17 mouse cellular contexts compared by ENCODE assay signal in genomic region chr6:90541367-90541772, GRCm38 (mm10). TPM values are rescaled to one million over a fixed set of nuclear protein-coding genes. Genes with fewer than 3 reads are reported as not detected.
DNase-seq lines count a peak whose midpoint lies in the region; ATAC-seq and TF ChIP-seq lines count a peak whose summit lies in the region.
"Had no signal": no experiment of that assay in that cellular context is flagged by ENCODE, and none has a peak within 500 bp of the region (broad histone marks: within the 10 kb centered on the region; RNA-seq: fewer than 3 reads in every experiment).

No protein-coding gene starts in this region.

- H3K27me3 ChIP-seq in neural tube, embryonic 11.5 days (ENCODE audit: control insufficient read depth, insufficient read depth, low read length): no peaks in the 10 kb centered on the region
- no peaks in the 10 kb centered on the region for H3K27me3 ChIP-seq in forebrain, postnatal 0 days (ENCODE audit: insufficient read depth, low read length)
- no peaks in the 10 kb centered on the region for H3K27me3 ChIP-seq in midbrain, embryonic 11.5 days (ENCODE audit: control insufficient read depth, insufficient read depth, low read length)
- 0 out of 2 replicates have a peak, but pooled peaks cover 2% of the 10 kb centered on the region for H3K27me3 ChIP-seq in neural tube, embryonic 15.5 days (replicated peaks)
- H3K27me3 ChIP-seq: liver, embryonic 13.5 days; stomach, embryonic 15.5 days had no signal

- H3K36me3 ChIP-seq in neural tube, embryonic 11.5 days (ENCODE audit: control insufficient read depth, insufficient read depth, low read length): no peaks in the 10 kb centered on the region
- no peaks in the 10 kb centered on the region for H3K36me3 ChIP-seq in forebrain, postnatal 0 days (ENCODE audit: insufficient read depth)
- H3K36me3 ChIP-seq in midbrain, embryonic 11.5 days (ENCODE audit: control insufficient read depth, insufficient read depth, low read length): no peaks in the 10 kb centered on the region
- H3K36me3 ChIP-seq in neural tube, embryonic 15.5 days: no peaks in the 10 kb centered on the region
- H3K36me3 ChIP-seq: G1E; heart, embryonic 10.5 days; liver, embryonic 13.5 days; stomach, embryonic 15.5 days had no signal

- H3K27ac ChIP-seq in neural tube, embryonic 11.5 days (ENCODE audit: low read depth, low read length): no peak overlapping the region; the same call in 1 of the 2 replicates
- H3K27ac ChIP-seq in forebrain, postnatal 0 days (ENCODE audit: low read depth, low read length): peak overlapping the region; percentile 67
- H3K27ac ChIP-seq in midbrain, embryonic 11.5 days (ENCODE audit: low read depth, low read length): peak overlapping the region; percentile 82
- H3K27ac ChIP-seq in neural tube, embryonic 15.5 days (replicated peaks): peak overlapping the region; percentile 81
- H3K27ac ChIP-seq: heart, embryonic 10.5 days; liver, embryonic 13.5 days; stomach, embryonic 15.5 days had no signal

- 45% methylated on average over 5 of the region's 5 CpGs for WGBS in neural tube, embryonic 11.5 days
- 21% methylated on average over 5 of the region's 5 CpGs for WGBS in forebrain, postnatal 0 days
- WGBS in midbrain, embryonic 11.5 days: 17% methylated on average over 5 of the region's 5 CpGs
- 19% methylated on average over 5 of the region's 5 CpGs for WGBS in neural tube, embryonic 15.5 days

- no peaks in the 10 kb centered on the region for H3K9me3 ChIP-seq in neural tube, embryonic 11.5 days (ENCODE audit: control insufficient read depth, low read length)
- H3K9me3 ChIP-seq in forebrain, postnatal 0 days (ENCODE audit: low read length): no peaks in the 10 kb centered on the region
- H3K9me3 ChIP-seq in midbrain, embryonic 11.5 days (ENCODE audit: control insufficient read depth, low read length): no peaks in the 10 kb centered on the region
- no peaks in the 10 kb centered on the region for H3K9me3 ChIP-seq in neural tube, embryonic 15.5 days (replicated peaks)
- H3K9me3 ChIP-seq: G1E; heart, embryonic 10.5 days; liver, embryonic 13.5 days; stomach, embryonic 15.5 days had no signal

- DNase-seq in neural tube, embryonic 11.5 days (ENCODE audit: low spot score): peak; percentile 13
- DNase-seq in neural tube, embryonic 10.5 days (ENCODE audit: extremely low spot score, low spot score): no peak
- peak; percentile 59 for DNase-seq in forebrain, postnatal 0 days
- DNase-seq in midbrain, embryonic 11.5 days (ENCODE audit: low spot score, missing footprints): peak; percentile 85
- no peak for DNase-seq in retina, embryonic 14.5 days (ENCODE audit: low spot score)
- DNase-seq in adrenal gland, postnatal 14 days: no peak
- DNase-seq in layer of hippocampus, adult 8-10 months (ENCODE audit: low spot score in 2 of 2): no peak
- DNase-seq: adrenal gland, postnatal 10 days; heart, postnatal 36 days; kidney, adult 2 months; liver, embryonic 13.5 days; lung, postnatal 10 days; thymus, postnatal 14 days had no signal

- H3K9ac ChIP-seq in neural tube, embryonic 11.5 days (ENCODE audit: low read length): no peak overlapping the region
- H3K9ac ChIP-seq in forebrain, postnatal 0 days: no peak overlapping the region
- no peak overlapping the region; the same call in 1 of the 2 replicates for H3K9ac ChIP-seq in midbrain, embryonic 11.5 days (ENCODE audit: low read length)
- no peak overlapping the region for H3K9ac ChIP-seq in neural tube, embryonic 15.5 days (replicated peaks)
- H3K9ac ChIP-seq: liver, embryonic 13.5 days; stomach, embryonic 15.5 days had no signal

- H3K4me3 ChIP-seq in neural tube, embryonic 11.5 days (ENCODE audit: low read depth, low read length): no peak overlapping the region
- H3K4me3 ChIP-seq in forebrain, postnatal 0 days (ENCODE audit: low read depth, low read length): no peak overlapping the region
- no peak overlapping the region for H3K4me3 ChIP-seq in midbrain, embryonic 11.5 days (ENCODE audit: low read depth, low read length)
- H3K4me3 ChIP-seq in neural tube, embryonic 15.5 days (replicated peaks): no peak overlapping the region
- H3K4me3 ChIP-seq: heart, embryonic 10.5 days; liver, embryonic 13.5 days; stomach, embryonic 15.5 days had no signal

- H3K4me2 ChIP-seq in neural tube, embryonic 11.5 days (ENCODE audit: low read depth): no peak overlapping the region
- no peak overlapping the region for H3K4me2 ChIP-seq in forebrain, postnatal 0 days (ENCODE audit: low read depth)
- H3K4me2 ChIP-seq in midbrain, embryonic 11.5 days: no peak overlapping the region
- no peak overlapping the region for H3K4me2 ChIP-seq in neural tube, embryonic 15.5 days
- H3K4me2 ChIP-seq: liver, embryonic 13.5 days; stomach, embryonic 15.5 days had no signal

- peak; percentile 48 for ATAC-seq in neural tube, embryonic 11.5 days (ENCODE audit: insufficient read depth, low FRiP score, low TSS enrichment)
- ATAC-seq in forebrain, postnatal 0 days: peak; percentile 84
- peak; percentile 76 for ATAC-seq in midbrain, embryonic 11.5 days (ENCODE audit: low FRiP score)
- peak; percentile 81 for ATAC-seq in neural tube, embryonic 15.5 days (ENCODE audit: low FRiP score)

- TF ChIP-seq CTCF in forebrain, postnatal 0 days (IDR thresholded peaks at IDR 0.05; ENCODE audit: low read depth): no peak

- H3K4me1 ChIP-seq in neural tube, embryonic 11.5 days (ENCODE audit: control insufficient read depth, insufficient read depth, low read length): no peaks in the 10 kb centered on the region
- H3K4me1 ChIP-seq in forebrain, postnatal 0 days (ENCODE audit: insufficient read depth): no peaks in the 10 kb centered on the region
- H3K4me1 ChIP-seq in midbrain, embryonic 11.5 days (ENCODE audit: control insufficient read depth, insufficient read depth, low read length): peaks cover 16% of the 10 kb centered on the region
- no peaks in the 10 kb centered on the region for H3K4me1 ChIP-seq in neural tube, embryonic 15.5 days
- H3K4me1 ChIP-seq: heart, embryonic 10.5 days; liver, embryonic 13.5 days; stomach, embryonic 15.5 days had no signal

RNA-seq across cellular contexts. Expression of gene Aldh1l1, which starts 55.1 kb away (rescaled TPM):
- polyA plus RNA-seq in neural tube, embryonic 11.5 days (2014; fragmentation: Nextera tagmentation; extraction: Ambion mirVana): 0.97 and 2.7 TPM in 2 replicates
- total RNA-seq in forebrain, postnatal 0 days (2014; rRNA removed): 70.2 and 71.3 TPM in 2 replicates
- 54.2 and 67.8 TPM in 2 replicates for polyA plus RNA-seq in forebrain, postnatal 0 days (2015; fragmentation: Nextera tagmentation; extraction: Ambion mirVana)
- polyA plus RNA-seq in midbrain, embryonic 11.5 days (2014; fragmentation: Nextera tagmentation; extraction: Ambion mirVana): 3.7 and 4.1 TPM in 2 replicates
- polyA plus RNA-seq in neural tube, embryonic 15.5 days (2015; fragmentation: Nextera tagmentation; extraction: Ambion mirVana): 60.1 and 68.2 TPM in 2 replicates
- total RNA-seq in adrenal gland, postnatal 14 days (2021): 66.2 and 130 TPM in 2 replicates
- 10 to 100 TPM; 40.8 to 52.0 (median 45.5) TPM for total RNA-seq in layer of hippocampus, adult 8-10 months (2022)
- polyA plus RNA-seq: G1E had no signal

Comparison
In these comparisons a context has a peak if more than half of its experiments do, and no peak if none do; other contexts are left out.
1. DNase-seq: peak in neural tube, embryonic 11.5 days (single experiment), forebrain, postnatal 0 days (single experiment) and midbrain, embryonic 11.5 days (single experiment); none in neural tube, embryonic 10.5 days (single experiment), retina, embryonic 14.5 days (single experiment), adrenal gland, postnatal 14 days (single experiment) and layer of hippocampus, adult 8-10 months (0 of 2).
2. RNA of gene Aldh1l1, which starts 55.1 kb away (polyA plus RNA-seq): 60.1 to 68.2 TPM in neural tube, embryonic 15.5 days and 54.2 to 67.8 TPM in forebrain, postnatal 0 days; 3.7 to 4.1 TPM in midbrain, embryonic 11.5 days and 0.97 to 2.7 TPM in neural tube, embryonic 11.5 days; every median in the first group is over 10 times any median in the second.
3. Peak in every context shown above with its lines, with median percentiles within 50 percentile points of each other: ATAC-seq.